Mouse (Mus musculus): ENCODE data around the gene Gpr176. TPM values are rescaled to one million over a fixed set of nuclear protein-coding genes. Genes with fewer than 3 reads are reported as not detected.

Gpr176 gene
- polyA plus RNA-seq, 1 experiment from 2014 or later: 3.0 TPM

- Histone ChIP-seq H3K36me3 (ENCODE audit: control insufficient read depth, insufficient read depth, low read length) (no peaks in the 10 kb centered on the region), H3K27me3 (replicated peaks; ENCODE audit: control insufficient read depth, insufficient read depth, low read length) (no peaks in the 10 kb centered on the region), H3K4me2 (ENCODE audit: low read length) (no peak overlapping the region), H3K4me1 (ENCODE audit: control insufficient read depth, insufficient read depth, low read length) (peaks cover 6% of the 10 kb centered on the region), H3K27ac (ENCODE audit: low read depth, low read length) (no peak overlapping the region), H3K9ac (ENCODE audit: low read length) (no peak overlapping the region), H3K4me3 (ENCODE audit: low read depth, low read length) (no peak overlapping the region), H3K9me3 (replicated peaks; ENCODE audit: control insufficient read depth, low read length) (no peaks in the 10 kb centered on the region)
- peak; percentile 57 for DNase-seq (ENCODE audit: low spot score)
- WGBS: 68% methylated on average over 4 of the region's 4 CpGs
- ATAC-seq: peak; percentile 66
Observed at GRCm38 (mm10) chr2:118228486-118229079, 144.6 kb downstream of the Gpr176 start.

Small RNAs within 50 kb of the gene (microRNA-seq; reads per million reads assigned to microRNA genes)
- not detected for gene Gm22800

Other genes with a start within 250 kb of the Gpr176 start
- gene Fsip1, start 116.5 kb downstream of the Gpr176 start, polyA plus RNA-seq (2014; fragmentation: Nextera tagmentation; extraction: Ambion mirVana): 4.2 and 4.3 TPM in 2 replicates
- gene Eif2ak4, start 15.2 kb upstream of the Gpr176 start, polyA plus RNA-seq (2014; fragmentation: Nextera tagmentation; extraction: Ambion mirVana): 6.4 and 8.4 TPM in 2 replicates
- 341 and 381 TPM in 2 replicates for gene Srp14, start 106.3 kb upstream of the Gpr176 start, polyA plus RNA-seq (2014; fragmentation: Nextera tagmentation; extraction: Ambion mirVana)
- gene Bmf, start 176.3 kb upstream of the Gpr176 start, polyA plus RNA-seq (2014; fragmentation: Nextera tagmentation; extraction: Ambion mirVana): 2.8 and 3.0 TPM in 2 replicates
- 40.9 and 47.5 TPM in 2 replicates for gene Bub1b, start 224.8 kb upstream of the Gpr176 start, polyA plus RNA-seq (2014; fragmentation: Nextera tagmentation; extraction: Ambion mirVana)

Data from forebrain, embryonic 14.5 days (tissue).